Mouse (Mus musculus): ENCODE measurements around the gene Ccr9. TPM values are rescaled to one million over a fixed set of nuclear protein-coding genes. Genes with fewer than 3 reads are reported as not detected.

The Ccr9 gene
- polyA plus RNA-seq (2014; fragmentation: Nextera tagmentation; extraction: Ambion mirVana), result 0.09 TPM in 2 replicates

GRCm38 (mm10) chr9:123678327-123679105, at the start of gene Ccr9, which contains the start of gene Slc6a20a:
Gene Ccr9, plus strand, starts transcription at chr9:123678439.
Gene Slc6a20a, minus strand, starts transcription at chr9:123678885.
- H3K9ac ChIP-seq, result peak within 1 kb of the TSS; percentile 23; the same call in 1 of the 2 replicates
- no peak for TF ChIP-seq CTCF (IDR thresholded peaks at IDR 0.05; ENCODE audit: low read depth)
- no peaks in the 10 kb centered on the region for H3K36me3 ChIP-seq (ENCODE audit: insufficient read depth)
- no peak within 1 kb of the TSS for H3K27ac ChIP-seq (ENCODE audit: low read depth)
- no peaks in the 10 kb centered on the region for H3K4me1 ChIP-seq (ENCODE audit: insufficient read depth)
- peak within 1 kb of the TSS; percentile 68 for H3K4me2 ChIP-seq
- H3K27me3 ChIP-seq (ENCODE audit: insufficient read depth, low read length), result peaks cover 48% of the 10 kb centered on the region
- ATAC-seq (ENCODE audit: insufficient read depth) (peak; percentile 71), DNase-seq (peak; percentile 21)
- under 1% methylated on average over 73 of the region's 73 CpGs for WGBS
- H3K9me3 ChIP-seq (ENCODE audit: low read depth, low read length), result no peaks in the 10 kb centered on the region
- peak within 1 kb of the TSS; percentile 41 for H3K4me3 ChIP-seq (ENCODE audit: low read depth, low read length)

GRCm38 (mm10) chr9:123631666-123632065, 46.6 kb upstream of the Ccr9 start:
- ATAC-seq (ENCODE audit: insufficient read depth) (no peak), DNase-seq (no peak)
- H3K4me1 ChIP-seq (ENCODE audit: insufficient read depth), result no peaks in the 10 kb centered on the region
- 86% methylated on average over 3 of the region's 3 CpGs for WGBS
- H3K9me3 ChIP-seq (ENCODE audit: low read depth, low read length), result no peaks in the 10 kb centered on the region
- H3K27ac ChIP-seq (ENCODE audit: low read depth), result no peak overlapping the region
- no peak for TF ChIP-seq CTCF (IDR thresholded peaks at IDR 0.05; ENCODE audit: low read depth)
- no peak overlapping the region for H3K4me3 ChIP-seq (ENCODE audit: low read depth, low read length)
- H3K9ac ChIP-seq, result no peak overlapping the region
- H3K36me3 ChIP-seq (ENCODE audit: insufficient read depth), result no peaks in the 10 kb centered on the region
- no peak overlapping the region for H3K4me2 ChIP-seq
- no peaks in the 10 kb centered on the region for H3K27me3 ChIP-seq (ENCODE audit: insufficient read depth, low read length)

GRCm38 (mm10) chr9:123632281-123632680, 46.0 kb upstream of the Ccr9 start, which contains the start of gene Slc6a20b:
Gene Slc6a20b, minus strand, starts transcription at chr9:123632565.
- ATAC-seq (ENCODE audit: insufficient read depth) (no peak), DNase-seq (no peak)
- no peaks in the 10 kb centered on the region for H3K36me3 ChIP-seq (ENCODE audit: insufficient read depth)
- H3K4me1 ChIP-seq (ENCODE audit: insufficient read depth), result no peaks in the 10 kb centered on the region
- no peak within 1 kb of the TSS for H3K9ac ChIP-seq
- H3K27me3 ChIP-seq (ENCODE audit: insufficient read depth, low read length), result no peaks in the 10 kb centered on the region
- H3K9me3 ChIP-seq (ENCODE audit: low read depth, low read length), result no peaks in the 10 kb centered on the region
- no peak for TF ChIP-seq CTCF (IDR thresholded peaks at IDR 0.05; ENCODE audit: low read depth)
- WGBS, result 76% methylated on average over 6 of the region's 6 CpGs
- no peak within 1 kb of the TSS for H3K27ac ChIP-seq (ENCODE audit: low read depth)
- H3K4me3 ChIP-seq (ENCODE audit: low read depth, low read length), result no peak within 1 kb of the TSS
- no peak within 1 kb of the TSS for H3K4me2 ChIP-seq

- Histone ChIP-seq H3K27me3 (ENCODE audit: insufficient read depth, low read length) (no peaks in the 10 kb centered on the region), H3K4me3 (ENCODE audit: low read depth, low read length) (no peak overlapping the region), H3K4me1 (ENCODE audit: insufficient read depth) (no peaks in the 10 kb centered on the region), H3K9ac (no peak overlapping the region), H3K9me3 (ENCODE audit: low read depth, low read length) (no peaks in the 10 kb centered on the region), H3K27ac (ENCODE audit: low read depth) (no peak overlapping the region), H3K4me2 (no peak overlapping the region), H3K36me3 (ENCODE audit: insufficient read depth) (no peaks in the 10 kb centered on the region)
- ATAC-seq (ENCODE audit: insufficient read depth) (no peak), DNase-seq (no peak)
- WGBS, result 79% methylated on average over 3 of the region's 3 CpGs
- no peak for TF ChIP-seq CTCF (IDR thresholded peaks at IDR 0.05; ENCODE audit: low read depth)
These were observed 45.2 kb upstream of the Ccr9 start for GRCm38 (mm10) chr9:123632993-123633392.

GRCm38 (mm10) chr9:123636771-123637170, 41.5 kb upstream of the Ccr9 start:
- no peak overlapping the region for H3K4me3 ChIP-seq (ENCODE audit: low read depth, low read length)
- 62% methylated on average over 5 of the region's 5 CpGs for WGBS
- no peak for DNase-seq
- no peaks in the 10 kb centered on the region for H3K9me3 ChIP-seq (ENCODE audit: low read depth, low read length)
- no peaks in the 10 kb centered on the region for H3K36me3 ChIP-seq (ENCODE audit: insufficient read depth)
- H3K9ac ChIP-seq, result no peak overlapping the region
- no peak for TF ChIP-seq CTCF (IDR thresholded peaks at IDR 0.05; ENCODE audit: low read depth)
- no peak overlapping the region for H3K4me2 ChIP-seq
- no peak for ATAC-seq (ENCODE audit: insufficient read depth)
- no peak overlapping the region for H3K27ac ChIP-seq (ENCODE audit: low read depth)
- H3K27me3 ChIP-seq (ENCODE audit: insufficient read depth, low read length), result no peaks in the 10 kb centered on the region
- H3K4me1 ChIP-seq (ENCODE audit: insufficient read depth), result no peaks in the 10 kb centered on the region

- Histone ChIP-seq H3K27ac (ENCODE audit: low read depth) (no peak overlapping the region), H3K4me1 (ENCODE audit: insufficient read depth) (no peaks in the 10 kb centered on the region), H3K4me3 (ENCODE audit: low read depth, low read length) (no peak overlapping the region), H3K9ac (no peak overlapping the region), H3K9me3 (ENCODE audit: low read depth, low read length) (no peaks in the 10 kb centered on the region), H3K36me3 (ENCODE audit: insufficient read depth) (no peaks in the 10 kb centered on the region), H3K27me3 (ENCODE audit: insufficient read depth, low read length) (no peaks in the 10 kb centered on the region), H3K4me2 (no peak overlapping the region)
- no peak for TF ChIP-seq CTCF (IDR thresholded peaks at IDR 0.05; ENCODE audit: low read depth)
- DNase-seq, result no peak
- no peak for ATAC-seq (ENCODE audit: insufficient read depth)
These were observed 40.0 kb upstream of the Ccr9 start for GRCm38 (mm10) chr9:123638231-123638630.

GRCm38 (mm10) chr9:123638668-123639089, 39.6 kb upstream of the Ccr9 start:
- DNase-seq, result peak; percentile 65
- no peak overlapping the region for H3K9ac ChIP-seq
- no peaks in the 10 kb centered on the region for H3K36me3 ChIP-seq (ENCODE audit: insufficient read depth)
- 53% methylated on average over 1 of the region's 1 CpGs for WGBS
- H3K4me3 ChIP-seq (ENCODE audit: low read depth, low read length), result no peak overlapping the region
- ATAC-seq (ENCODE audit: insufficient read depth), result 0 out of 2 replicates have a peak, but pooled peaks have one; percentile 58
- no peaks in the 10 kb centered on the region for H3K27me3 ChIP-seq (ENCODE audit: insufficient read depth, low read length)
- no peak overlapping the region for H3K27ac ChIP-seq (ENCODE audit: low read depth)
- no peak overlapping the region for H3K4me2 ChIP-seq
- TF ChIP-seq CTCF (IDR thresholded peaks at IDR 0.05; ENCODE audit: low read depth), result peak; percentile 71
- H3K4me1 ChIP-seq (ENCODE audit: insufficient read depth), result no peaks in the 10 kb centered on the region
- no peaks in the 10 kb centered on the region for H3K9me3 ChIP-seq (ENCODE audit: low read depth, low read length)
